Mouse (Mus musculus) gastrocnemius, adult 2 months (tissue): ENCODE measurements around the gene Fam117a. TPM values are rescaled to one million over a fixed set of nuclear protein-coding genes. Genes with fewer than 3 reads are reported as not detected.
"Not testable (repeated sequence)": the region's sequence is repeated elsewhere in the genome, so short reads cannot be mapped to it uniquely, and the experiment has no call there.

ENCODE experiments used
- DNase-seq: peaks from one replicate; pipeline ENCODE4 v3.0.0; 2022
- H3K27ac ChIP-seq: fragments of 200-600 bp; 2 replicates; pipeline ENCODE4 v1.8.1; 2022; ENCODE audit warnings: mild to moderate bottlenecking
- H3K4me3 ChIP-seq: fragments of 200-600 bp; 2 replicates; pipeline ENCODE4 v1.8.1; 2022; ENCODE audit warnings: mild to moderate bottlenecking, moderate library complexity
- CTCF ChIP-seq: fragments of 200-600 bp; IDR thresholded peaks from 2 replicates; pipeline ENCODE4 v1.8.1; 2022; ENCODE audit warnings: antibody characterized with exemption, mild to moderate bottlenecking, moderate library complexity
- intact Hi-C: fragments of 180-260 bp; cut with DNase I; formaldehyde crosslinking; loops from one replicate; pipeline ENCODE4 v1.15.1; 2025
- total RNA-seq, 2 experiments: library from RNA; stranded (reverse); gene quantifications; 2 replicates each; pipeline ENCODE4 v1.2.3; 2021

The Fam117a gene
- total RNA-seq, 2 experiments from 2014 or later = 1.5 to 2.1 TPM

- intact Hi-C loops = no loop called here
- Histone ChIP-seq H3K27ac (peak overlapping the region; percentile 93), H3K4me3 (peak overlapping the region; percentile 44)
- DNase-seq = no peak
- no peak for TF ChIP-seq CTCF
Measured at GRCm38 (mm10) chr11:95402658-95403101, 65.9 kb downstream of the Fam117a start.

DNA sequence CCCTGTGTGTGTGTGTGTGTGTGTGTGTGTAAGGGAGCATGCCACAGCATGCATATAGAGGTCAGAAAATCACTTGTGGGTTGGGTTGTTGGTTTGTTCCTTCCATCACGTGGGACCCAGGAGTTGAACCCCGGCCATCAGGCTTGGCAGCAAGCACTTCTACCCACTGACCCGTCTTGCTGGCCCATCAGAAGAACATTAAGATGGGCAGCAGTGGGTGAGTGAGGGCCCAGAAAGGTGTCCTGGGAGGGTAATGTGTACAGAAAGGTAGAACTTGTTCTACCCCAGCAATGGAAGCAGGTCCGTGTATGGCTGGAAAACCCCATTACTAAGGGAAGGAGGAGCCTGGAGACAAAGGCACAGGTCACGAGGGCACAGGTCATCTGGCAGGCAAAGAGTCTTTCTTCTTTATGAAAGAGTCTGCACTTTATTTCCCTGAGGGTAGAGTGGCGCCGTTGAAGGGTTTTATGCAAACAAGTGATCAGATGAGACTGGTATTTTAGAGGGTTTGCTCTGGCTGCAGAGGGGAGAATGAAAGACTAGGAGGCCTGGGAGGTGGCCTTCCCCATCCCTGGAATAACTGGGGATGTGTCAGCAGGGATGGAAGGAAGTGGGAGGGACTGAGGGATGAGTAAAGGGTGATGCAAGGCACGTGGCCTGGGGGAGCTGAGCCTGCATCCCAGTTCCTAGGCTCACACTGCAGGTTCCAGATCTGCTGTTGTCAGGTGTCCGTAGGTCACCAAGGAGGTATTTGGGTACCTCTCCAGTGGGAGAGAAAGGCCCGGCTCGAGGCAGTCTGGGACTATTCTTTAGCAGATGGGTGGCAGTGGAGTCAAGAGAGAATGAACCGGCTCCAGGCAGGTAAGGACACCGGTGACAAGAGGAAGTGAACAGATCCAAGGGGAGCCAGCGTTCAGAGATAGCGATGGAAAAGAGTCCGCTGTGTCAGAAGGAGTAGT is 66.8 kb downstream of the Fam117a start:
- DNase-seq = peak; percentile 46
- intact Hi-C loops = no loop called here
- no peak for TF ChIP-seq CTCF
- Histone ChIP-seq H3K27ac (peak overlapping the region; percentile 93), H3K4me3 (no peak overlapping the region)

DNA sequence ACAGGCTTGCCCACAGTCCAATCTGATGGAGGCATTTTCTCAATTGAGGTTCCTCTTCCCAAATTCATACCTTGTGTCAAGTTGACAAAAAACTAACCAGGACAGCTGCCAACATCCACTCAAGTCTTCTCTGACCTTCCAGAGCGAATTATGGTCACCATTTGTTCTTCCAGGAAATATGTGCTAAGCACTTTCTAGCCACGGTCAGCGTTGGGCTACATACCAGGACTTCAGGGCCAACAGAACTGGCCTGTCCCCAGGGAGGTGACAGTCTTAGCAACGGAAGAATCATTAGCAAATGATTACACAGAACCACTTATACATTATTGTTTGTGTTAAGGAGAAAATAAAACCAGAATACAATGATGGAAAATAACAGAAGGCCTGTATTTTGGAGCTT is 69.0 kb downstream of the Fam117a start:
- intact Hi-C loops = no loop called here
- peak overlapping the region; percentile 39; the same call in 1 of the 2 replicates for H3K4me3 ChIP-seq
- peak overlapping the region; percentile 72 for H3K27ac ChIP-seq
- TF ChIP-seq CTCF = no peak
- peak; percentile 71 for DNase-seq

- intact Hi-C loops, DNase-seq: not testable (repeated sequence)
- Histone ChIP-seq H3K27ac (peak overlapping the region; percentile 72), H3K4me3 (peak overlapping the region; percentile 39; the same call in 1 of the 2 replicates)
Measured at GRCm38 (mm10) chr11:95406398-95406797, 69.6 kb downstream of the Fam117a start.

GRCm38 (mm10) chr11:95409450-95410112 is 72.8 kb downstream of the Fam117a start:
- Histone ChIP-seq H3K4me3 (no peak overlapping the region), H3K27ac (no peak overlapping the region)
- TF ChIP-seq CTCF = no peak
- no peak for DNase-seq
- intact Hi-C loops = no loop called here

DNA sequence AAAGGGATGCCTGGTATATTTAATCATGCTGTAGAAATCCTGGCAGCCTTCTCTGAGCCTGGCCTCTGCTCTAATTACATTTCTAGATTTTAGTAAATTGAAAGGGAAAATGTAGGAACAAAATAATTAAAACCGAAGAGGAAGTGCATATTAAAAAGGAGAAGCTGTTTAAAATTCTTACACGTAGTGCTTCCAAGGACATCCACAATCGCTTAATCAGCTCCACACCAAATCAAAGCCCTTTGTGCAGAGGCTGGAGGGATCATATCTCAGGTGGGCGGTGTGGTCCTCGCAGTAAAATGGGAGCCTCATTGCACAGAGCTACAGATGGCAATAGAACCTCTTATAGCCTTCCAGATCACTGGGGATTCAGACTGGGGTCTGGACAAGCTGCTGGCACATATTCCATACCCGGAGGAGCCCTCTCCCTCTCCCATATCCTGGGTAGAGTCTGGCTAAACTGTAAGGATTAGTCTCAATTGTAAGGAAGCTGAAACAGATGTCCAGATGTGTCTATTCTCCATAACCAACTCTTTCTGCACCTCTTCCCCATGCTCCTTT is 74.7 kb downstream of the Fam117a start:
- Histone ChIP-seq H3K27ac (peak overlapping the region; percentile 98), H3K4me3 (no peak overlapping the region)
- TF ChIP-seq CTCF = no peak
- DNase-seq = no peak
- intact Hi-C loops = no loop called here

- peak overlapping the region; percentile 98 for H3K27ac ChIP-seq
- no peak for TF ChIP-seq CTCF
- intact Hi-C loops = no loop called here
- DNase-seq = peak; percentile 86
- peak overlapping the region; percentile 30; the same call in 1 of the 2 replicates for H3K4me3 ChIP-seq
Measured at GRCm38 (mm10) chr11:95412615-95413014, 75.8 kb downstream of the Fam117a start.

GRCm38 (mm10) chr11:95413641-95414535 is 77.1 kb downstream of the Fam117a start, which contains the start of gene Spop:
Gene Spop (plus strand): TSS chr11:95414080.
- Histone ChIP-seq H3K27ac (peak within 1 kb of the TSS; percentile 98), H3K4me3 (peak within 1 kb of the TSS; percentile 82)
- intact Hi-C loops = no loop called here
- peak; percentile 95 for DNase-seq
- no peak for TF ChIP-seq CTCF

GRCm38 (mm10) chr11:95414536-95415161 is 77.8 kb downstream of the Fam117a start:
- peak overlapping the region; percentile 98 for H3K27ac ChIP-seq
- H3K4me3 ChIP-seq = peak overlapping the region; percentile 82
- peak; percentile 33 for TF ChIP-seq CTCF
- peak; percentile 98 for DNase-seq
- intact Hi-C loops = no loop called here

GRCm38 (mm10) chr11:95415931-95416330 is 79.1 kb downstream of the Fam117a start:
- H3K4me3 ChIP-seq = peak overlapping the region; percentile 82
- no peak for DNase-seq
- TF ChIP-seq CTCF = no peak
- peak overlapping the region; percentile 98 for H3K27ac ChIP-seq
- intact Hi-C loops = no loop called here

DNA sequence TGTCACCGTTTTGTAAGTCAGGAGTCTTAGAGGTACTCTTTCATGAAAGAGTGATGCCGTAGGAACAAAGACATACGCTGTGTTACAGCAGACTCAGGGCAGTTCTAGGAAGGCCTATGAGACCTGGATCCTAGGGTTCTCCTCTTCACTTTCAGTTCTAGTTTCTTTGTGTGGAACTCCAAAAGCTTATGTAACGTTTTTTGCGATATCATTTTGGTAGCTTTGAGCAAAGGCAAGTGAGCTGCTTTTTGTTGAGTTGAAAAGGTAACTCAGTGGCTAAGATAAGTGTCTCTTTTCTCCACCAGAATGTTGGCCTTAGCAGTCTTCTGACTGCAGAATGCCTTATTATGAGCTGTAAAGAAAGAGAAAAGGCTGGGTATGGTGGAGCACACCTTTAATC is 80.5 kb downstream of the Fam117a start:
- intact Hi-C loops = no loop called here
- no peak for TF ChIP-seq CTCF
- no peak for DNase-seq
- Histone ChIP-seq H3K4me3 (peak overlapping the region; percentile 82), H3K27ac (peak overlapping the region; percentile 98)
